Mouse (Mus musculus): ENCODE results near the gene Gtf3c5.
A peak's percentile ranks its signal among the peaks of the same experiment; 100 is the strongest.

Gene Gtf3c5

DNA sequence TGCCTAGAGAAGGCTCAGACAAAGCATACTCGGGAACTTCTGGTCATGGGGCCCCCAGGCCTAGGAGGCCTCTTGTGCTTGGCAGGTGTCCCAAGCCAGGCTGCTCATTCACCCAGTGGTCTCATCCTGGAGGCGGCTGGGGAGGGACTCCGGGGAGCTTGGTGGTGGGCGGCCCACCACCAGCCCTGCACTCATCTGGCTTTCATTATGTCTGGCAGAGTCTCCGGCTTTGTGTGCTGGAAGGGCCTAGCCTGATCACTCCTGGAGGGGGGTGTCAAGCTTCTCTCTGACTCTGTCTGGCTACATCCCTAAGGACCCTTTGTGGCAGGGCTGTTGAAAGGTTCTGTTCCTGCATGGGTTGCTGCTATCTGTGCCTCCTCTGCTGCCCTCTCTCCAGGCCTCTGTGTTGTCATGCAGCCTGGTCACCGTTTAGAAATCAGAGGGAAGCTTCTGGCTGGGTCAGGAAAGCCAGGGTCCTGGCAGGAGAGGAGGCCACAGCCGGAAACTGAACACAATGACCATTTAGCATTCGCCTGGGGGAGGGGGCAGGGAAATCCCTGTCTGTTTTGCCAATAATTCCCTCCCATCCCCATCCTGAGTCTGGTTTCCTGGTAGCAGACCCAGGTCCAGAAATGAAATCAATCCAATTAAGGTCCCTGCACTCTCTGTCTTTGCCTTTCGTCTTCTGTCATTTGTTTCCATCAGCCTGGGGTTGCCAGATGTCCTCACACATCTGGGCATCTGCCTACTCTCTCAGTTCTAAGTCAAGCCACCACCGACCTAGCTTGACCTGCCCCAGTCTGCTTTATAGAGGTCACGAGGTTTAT lies 48.9 kb downstream of the Gtf3c5 start:
- peak; percentile 55 for DNase-seq (ENCODE audit: extremely low spot score)

DNA sequence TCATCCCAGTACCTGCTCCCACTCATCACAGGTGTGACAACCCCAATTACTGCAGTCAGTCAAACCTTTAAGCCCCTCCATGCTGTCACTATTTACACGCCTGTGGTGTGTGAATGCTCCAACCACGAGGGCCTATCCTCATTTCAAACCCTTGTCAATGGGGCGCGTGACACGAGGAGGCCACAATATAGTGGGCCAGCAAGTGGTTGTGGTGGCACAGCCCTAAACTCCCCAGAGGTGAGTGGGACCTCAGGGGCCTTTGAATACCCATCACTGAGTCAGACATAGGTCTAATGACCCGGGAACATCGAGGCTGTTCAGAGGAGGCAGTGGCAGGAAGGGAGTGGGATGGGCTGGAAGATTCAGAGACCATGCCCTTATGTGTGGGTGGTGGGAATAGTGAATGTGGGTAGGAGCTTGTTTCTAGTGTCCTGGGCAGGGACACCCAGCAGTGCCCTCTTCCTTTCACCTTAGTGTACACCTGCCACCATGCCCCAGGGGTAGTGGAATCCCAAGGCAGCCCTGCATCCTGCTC lies 49.6 kb downstream of the Gtf3c5 start:
- DNase-seq (ENCODE audit: extremely low spot score) = no peak

- peak; percentile 89 for DNase-seq (ENCODE audit: extremely low spot score)
Measured at GRCm38 (mm10) chr2:28532938-28533771, 50.4 kb downstream of the Gtf3c5 start.

DNA sequence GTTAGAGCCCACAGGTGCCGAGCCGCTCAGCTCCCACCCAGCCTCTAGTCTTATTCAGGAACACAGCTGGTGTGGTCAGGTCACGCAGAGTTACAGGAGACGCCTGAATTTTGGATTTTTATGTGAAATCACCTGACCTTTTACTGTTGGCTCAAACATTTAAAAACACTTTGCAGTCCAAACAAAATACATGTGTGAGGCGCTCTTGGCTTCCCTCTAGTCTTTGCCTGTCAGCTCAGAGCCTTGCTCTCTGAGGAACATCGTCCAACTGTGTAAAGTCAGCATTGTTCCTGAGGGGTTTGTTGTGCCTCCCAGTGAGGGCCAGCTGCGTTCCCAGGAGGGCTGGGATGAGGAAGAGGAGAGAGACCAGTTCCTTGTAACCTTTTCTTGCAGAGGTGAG lies 53.2 kb downstream of the Gtf3c5 start:
- DNase-seq (ENCODE audit: extremely low spot score) = no peak

GRCm38 (mm10) chr2:28529856-28530255 lies 53.7 kb downstream of the Gtf3c5 start:
- no peak for DNase-seq (ENCODE audit: extremely low spot score)

DNA sequence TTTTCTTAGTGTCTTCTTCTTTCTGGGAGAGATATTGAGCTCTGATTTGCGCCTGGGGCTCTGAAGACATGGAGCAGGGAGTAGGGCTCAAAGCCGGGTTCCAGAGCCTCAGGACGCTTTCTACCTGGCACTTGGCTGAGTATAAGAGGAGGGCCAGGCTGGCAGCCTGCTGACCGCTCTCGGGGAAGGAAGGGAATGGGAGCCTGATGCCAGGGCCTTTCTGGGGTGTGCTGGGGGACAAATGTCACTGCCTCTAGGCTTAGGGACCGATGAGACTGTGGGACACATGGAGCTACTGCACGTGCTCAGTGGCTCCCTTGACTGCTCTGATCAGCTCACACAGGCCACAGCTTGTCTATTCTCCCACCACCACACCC lies 55.2 kb downstream of the Gtf3c5 start:
- no peak for DNase-seq (ENCODE audit: extremely low spot score)

DNA sequence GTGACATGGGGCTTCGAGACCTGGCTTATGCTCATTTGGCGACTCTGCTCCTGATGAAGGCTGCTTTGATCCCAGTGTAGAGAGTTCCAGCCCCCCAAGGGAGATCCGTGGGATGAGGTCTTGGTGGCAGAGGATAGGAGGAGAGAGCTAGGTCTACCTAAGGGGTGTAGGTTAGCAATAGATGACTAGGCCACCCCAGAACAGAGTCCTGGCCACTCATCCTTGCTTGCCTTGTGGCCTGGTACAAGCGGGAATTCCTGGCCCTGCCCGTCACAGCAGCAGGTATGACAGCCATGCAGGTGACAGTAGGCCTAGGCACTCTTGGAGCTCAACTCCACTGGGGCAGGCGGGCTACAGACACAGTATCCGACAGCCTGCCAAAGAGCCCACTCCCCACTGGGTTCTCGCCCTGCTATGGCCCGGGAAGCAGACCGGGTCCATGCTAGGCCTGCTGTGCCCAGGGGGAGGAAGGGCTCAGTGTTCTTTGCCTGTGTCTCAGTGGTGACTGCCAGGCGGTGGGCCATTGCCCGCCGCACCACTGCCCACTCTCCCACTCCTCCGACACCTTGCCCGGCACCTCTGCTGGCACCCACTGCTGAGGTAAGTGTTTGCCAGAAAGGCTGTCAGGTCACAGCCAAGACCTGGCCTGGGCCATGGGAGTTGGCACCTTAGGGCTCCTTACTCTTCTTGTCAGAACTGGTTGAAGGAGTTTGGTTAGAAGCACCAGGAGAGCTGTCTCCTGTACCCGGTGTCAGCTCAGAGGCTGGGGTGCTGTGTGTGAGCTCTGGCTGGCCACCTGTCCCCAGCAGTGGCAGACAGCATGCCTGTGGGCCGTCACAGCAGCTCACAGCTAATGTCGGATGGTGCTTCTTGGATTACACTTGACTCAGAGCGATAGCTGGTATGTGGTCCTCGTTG lies 55.9 kb downstream of the Gtf3c5 start:
- DNase-seq (ENCODE audit: extremely low spot score) = no peak

GRCm38 (mm10) chr2:28525943-28526876 lies 57.3 kb downstream of the Gtf3c5 start:
- no peak for DNase-seq (ENCODE audit: extremely low spot score)

- DNase-seq (ENCODE audit: extremely low spot score) = peak; percentile 74
Measured at GRCm38 (mm10) chr2:28525219-28525942, 58.2 kb downstream of the Gtf3c5 start.

DNA sequence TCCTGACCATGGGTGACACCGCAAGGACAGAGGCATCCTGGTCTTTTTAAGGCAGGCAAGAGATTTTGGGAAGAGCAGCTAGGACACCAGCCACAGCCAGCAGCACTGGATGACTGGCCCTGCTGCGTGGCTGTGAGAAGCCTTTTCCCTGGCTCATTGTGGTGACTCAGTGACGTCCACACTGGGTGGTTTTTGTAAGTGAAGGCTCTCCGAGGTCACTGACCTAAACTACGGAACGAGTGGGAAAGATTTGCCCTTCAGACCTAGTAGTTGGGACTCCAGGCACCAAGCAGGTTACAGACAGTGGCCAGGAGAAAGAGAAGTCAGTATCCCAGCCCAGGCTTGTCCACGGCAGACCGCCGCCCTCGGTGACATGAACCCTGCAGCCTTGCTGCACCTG lies 59.1 kb downstream of the Gtf3c5 start:
- DNase-seq (ENCODE audit: extremely low spot score) = no peak

- DNase-seq (ENCODE audit: extremely low spot score) = peak; percentile 27
Measured at GRCm38 (mm10) chr2:28523643-28524117, 59.9 kb downstream of the Gtf3c5 start.

DNA sequence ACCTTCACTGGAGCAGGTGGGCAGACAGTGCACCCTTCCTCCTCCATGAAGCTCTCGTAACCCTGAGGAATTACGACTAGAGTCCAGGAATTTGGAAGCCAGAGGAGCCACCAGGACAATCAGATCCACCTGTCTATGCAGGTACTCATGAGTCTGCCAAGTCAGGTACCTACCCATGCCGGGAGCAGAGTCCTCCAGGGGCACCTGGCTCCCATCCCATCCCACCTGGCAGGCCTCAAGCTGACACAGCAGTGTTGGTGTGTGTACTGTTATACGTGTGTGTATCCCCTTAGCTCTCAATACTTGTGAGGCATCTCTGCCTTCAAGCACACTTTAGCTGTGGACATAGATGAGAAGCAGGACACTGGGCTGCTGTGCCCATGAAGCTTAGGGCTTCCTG lies 61.4 kb downstream of the Gtf3c5 start:
- DNase-seq (ENCODE audit: extremely low spot score) = no peak

- DNase-seq (ENCODE audit: extremely low spot score) = no peak
Measured at GRCm38 (mm10) chr2:28521571-28522151, 61.9 kb downstream of the Gtf3c5 start.

DNA sequence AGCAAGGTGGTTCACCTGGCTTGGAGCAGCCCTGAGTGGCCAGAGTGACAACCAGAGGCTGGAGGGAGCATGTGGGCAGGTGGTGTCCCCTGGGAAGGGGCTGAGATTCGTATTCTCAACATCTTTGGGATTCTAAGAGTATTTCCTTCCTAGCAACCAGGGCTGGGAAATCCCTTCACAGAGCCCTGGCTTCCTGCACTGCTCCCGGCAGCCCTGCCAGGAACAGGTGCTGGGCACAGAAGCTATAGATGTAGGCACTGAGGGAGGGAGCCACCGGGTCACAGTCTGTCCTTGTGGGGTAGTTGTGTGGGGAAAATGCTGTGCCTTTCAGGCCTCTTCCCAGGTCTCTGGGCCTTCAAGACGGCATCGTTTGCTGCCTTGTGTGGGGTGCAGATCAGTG lies 63.0 kb downstream of the Gtf3c5 start:
- no peak for DNase-seq (ENCODE audit: extremely low spot score)

DNA sequence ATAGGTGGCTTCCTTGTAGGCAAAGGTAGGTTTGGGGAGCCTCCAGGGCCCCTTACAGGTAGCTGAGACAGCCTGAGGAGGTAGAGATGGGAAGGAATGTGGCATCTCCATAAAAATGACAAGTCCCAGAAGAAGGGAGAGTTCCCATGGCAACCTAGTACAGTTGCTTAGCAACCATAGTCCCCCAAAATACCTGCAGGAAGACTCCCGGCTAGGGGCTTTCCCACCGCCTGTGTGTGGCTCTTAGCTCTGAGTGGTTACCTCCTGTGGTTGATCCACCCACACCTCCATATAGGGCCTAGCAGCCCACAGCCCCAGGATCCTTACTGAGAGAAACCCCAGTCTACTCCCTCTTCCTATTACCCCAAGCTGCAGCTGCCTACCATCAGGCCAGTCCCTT lies 65.3 kb downstream of the Gtf3c5 start:
- no peak for DNase-seq (ENCODE audit: extremely low spot score)

GRCm38 (mm10) chr2:28517206-28517909 lies 66.2 kb downstream of the Gtf3c5 start:
- DNase-seq (ENCODE audit: extremely low spot score) = peak; percentile 68
